Mouse (Mus musculus): Measurements from ENCODE around the gene Cd38. TPM values are rescaled to one million over a fixed set of nuclear protein-coding genes. Genes with fewer than 3 reads are reported as not detected.

The Cd38 gene
- 116 to 127 TPM (median 123 TPM) in 4 replicates for total RNA-seq (2023)

DNA sequence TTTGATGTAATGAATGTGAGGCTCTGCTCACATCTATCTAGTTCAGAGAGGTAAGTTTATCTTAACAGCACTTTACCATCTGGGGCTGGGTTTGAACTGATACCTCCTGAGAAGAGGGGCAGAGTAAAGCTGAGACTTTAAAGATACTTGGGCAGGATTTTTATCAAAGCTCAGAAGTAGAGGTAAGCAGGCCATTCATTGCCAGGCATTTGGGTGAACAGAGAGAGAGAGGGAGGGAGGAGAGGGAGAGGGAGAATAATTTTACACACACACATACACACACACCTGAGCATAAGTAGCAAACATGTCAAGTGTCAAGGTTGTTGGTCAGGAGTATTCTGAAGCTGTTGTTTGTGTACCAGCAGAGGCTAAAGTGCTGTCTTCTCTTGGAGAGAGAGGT, at the start of gene Cd38:
Cd38 (plus strand) TSS at position 301 of the 400 bp plus-strand sequence.

DNA sequence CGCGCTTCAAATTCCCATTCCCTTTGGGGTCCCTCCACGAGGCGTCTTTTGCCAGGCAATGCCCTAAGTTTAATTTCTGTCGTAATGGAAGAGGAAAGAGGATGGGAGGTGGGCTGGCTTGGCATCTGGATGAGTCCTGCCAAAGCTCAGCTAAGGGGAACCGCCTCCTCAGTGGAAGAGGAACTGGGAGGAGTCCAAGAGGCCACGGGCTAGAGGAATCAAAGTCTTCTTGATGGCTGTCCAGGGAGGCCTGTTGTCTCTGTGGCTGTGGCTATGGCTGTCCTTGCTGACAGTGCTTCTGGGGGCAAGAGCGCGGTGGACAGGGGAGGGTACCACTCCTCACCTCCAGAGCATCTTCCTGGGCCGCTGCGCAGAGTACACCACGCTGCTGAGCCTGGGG, 49.7 kb upstream of the Cd38 start, which contains the start of gene Bst1:
Bst1 (plus strand) TSS at position 191 of the 400 bp plus-strand sequence.

DNA sequence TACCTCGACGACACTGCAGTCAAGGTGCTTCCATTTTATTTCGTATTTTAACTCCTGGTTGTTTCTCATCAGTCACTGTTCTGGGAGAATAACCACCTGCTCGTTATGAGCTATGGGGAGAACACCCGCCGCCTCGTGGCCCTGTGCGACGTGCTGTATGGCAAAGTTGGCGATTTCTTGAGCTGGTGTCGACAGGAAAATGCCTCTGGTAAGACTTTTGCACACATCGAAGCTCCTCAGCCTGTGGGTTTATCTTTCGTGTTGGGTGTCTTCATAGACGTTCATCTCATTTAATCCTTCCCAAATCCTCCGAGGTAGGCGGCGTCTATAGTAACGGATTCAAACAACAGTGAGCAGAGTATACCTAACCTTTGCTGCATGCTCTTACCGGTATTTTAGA, 46.8 kb upstream of the Cd38 start, which contains the start of gene Fbxl5:
Fbxl5 (minus strand) TSS at position 101 of the 400 bp plus-strand sequence.

DNA sequence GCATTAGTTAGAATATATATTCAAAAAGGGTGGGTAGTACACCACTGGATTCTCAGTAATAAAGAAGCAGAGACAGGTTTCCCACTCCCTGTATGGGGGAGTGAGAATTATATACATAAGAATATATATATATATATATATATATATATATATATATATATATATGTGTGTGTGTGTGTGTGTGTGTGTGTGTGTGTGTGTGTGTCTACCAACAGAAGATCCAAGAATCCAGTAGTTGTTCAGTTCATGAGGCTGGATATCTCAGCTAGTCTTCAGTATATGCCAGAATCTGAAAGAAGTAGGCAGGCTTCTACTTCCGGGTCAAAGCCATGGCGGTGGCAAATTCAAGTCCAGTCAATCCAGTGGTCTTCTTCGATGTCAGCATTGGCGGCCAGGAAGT, 44.5 kb downstream of the Cd38 start, which contains the start of gene Gm7879:
Gm7879 (plus strand) TSS at position 301 of the 400 bp plus-strand sequence.

Other genes with a start within 250 kb of the Cd38 start
- not detected in 4 replicates for gene Cc2d2a, start 206.2 kb upstream of the Cd38 start, total RNA-seq (2023)
- 4.5 to 5.9 TPM (median 5.5 TPM) in 4 replicates for gene Bst1, start 49.7 kb upstream of the Cd38 start, total RNA-seq (2023)
- gene Fbxl5, start 46.9 kb upstream of the Cd38 start, total RNA-seq (2023): 69.6 to 71.8 TPM (median 69.8 TPM) in 4 replicates
- 6.3 to 14.1 TPM (median 11.9 TPM) in 4 replicates for gene Gm7879, start 44.6 kb downstream of the Cd38 start, total RNA-seq (2023)
- not detected in 4 replicates for gene Fgfbp1, start 113.2 kb downstream of the Cd38 start, total RNA-seq (2023)
- gene Prom1, start 233.5 kb downstream of the Cd38 start, total RNA-seq (2023): 0.61 TPM in 1 of 4 replicates, not detected in the others